Mouse (Mus musculus): ENCODE data around the gene 1700088E04Rik. TPM values are rescaled to one million over a fixed set of nuclear protein-coding genes. Genes with fewer than 3 reads are reported as not detected.
A peak's percentile ranks its signal among the peaks of the same experiment; 100 is the strongest.

1700088E04Rik gene
- total and polyA plus RNA-seq, 3 experiments = 0.50 to 1.6 (median 1.4) TPM

DNA sequence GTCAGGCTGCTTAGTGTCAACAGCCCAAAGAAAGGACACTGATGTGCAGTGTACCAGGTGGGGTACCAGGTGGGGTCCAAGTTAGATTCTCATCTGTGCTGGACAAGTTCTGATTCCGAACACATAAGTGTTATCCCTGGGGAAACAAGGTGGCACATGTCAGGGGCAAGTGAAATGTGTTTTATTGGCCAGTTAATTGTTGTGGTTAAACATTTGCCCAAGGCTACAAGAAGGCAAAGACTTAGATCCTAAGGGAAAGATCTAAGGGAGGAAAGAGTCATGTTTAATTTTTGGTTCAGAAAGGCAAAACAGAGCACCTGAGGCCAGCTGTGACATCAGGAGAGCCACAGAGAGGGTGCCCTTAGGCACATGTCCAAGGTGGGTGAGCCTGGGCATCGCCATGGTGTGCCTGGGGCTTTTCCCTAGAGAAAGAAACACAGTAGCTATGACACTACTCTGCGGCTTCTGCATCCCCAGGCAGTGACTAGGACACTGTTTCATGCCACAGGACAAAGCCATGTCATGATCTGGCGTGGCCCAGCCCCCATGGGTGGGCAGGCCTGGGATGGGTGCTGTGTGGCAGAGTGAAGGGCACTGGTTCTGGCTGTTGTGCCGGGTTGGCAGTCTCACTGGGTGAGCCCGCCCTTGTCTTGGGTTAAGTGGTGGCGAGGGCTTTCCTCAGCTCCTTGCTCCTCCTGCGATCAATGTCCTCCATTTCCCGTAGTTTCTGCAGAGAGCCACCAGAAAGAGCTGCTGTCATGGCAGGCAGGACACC, 6.4 kb downstream of the 1700088E04Rik start:
- no peak for DNase-seq (ENCODE audit: low spot score)
- Histone ChIP-seq H3K36me3 (replicated peaks) (peaks cover 41% of the 10 kb centered on the region), H3K27me3 (ENCODE audit: insufficient read depth, low read length) (peaks cover 28% of the 10 kb centered on the region)

DNA sequence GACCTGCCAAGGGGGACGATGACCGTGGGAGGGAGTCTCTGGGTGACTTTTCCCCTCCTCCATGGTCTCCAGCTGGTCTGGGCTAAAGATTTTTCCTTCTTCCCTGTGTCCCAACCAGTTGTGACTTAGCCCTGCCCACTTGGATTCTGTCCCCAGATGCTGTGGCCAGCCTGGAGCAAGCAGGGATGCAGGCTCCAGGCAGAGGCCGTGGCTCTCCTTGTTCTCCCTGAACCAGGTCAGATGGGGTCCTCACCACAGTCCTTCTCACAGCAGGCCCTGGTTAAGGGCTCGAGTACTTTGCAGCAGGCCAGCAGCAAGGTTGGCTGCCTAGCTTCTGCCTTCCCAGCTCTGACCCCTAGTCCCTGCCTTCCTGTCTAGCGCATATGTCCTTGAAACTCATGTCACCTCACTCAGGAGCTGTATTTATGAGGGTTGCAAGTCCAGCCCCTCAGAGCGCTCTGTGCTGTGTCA, 7.8 kb downstream of the 1700088E04Rik start:
- no peak for TF ChIP-seq POLR2AphosphoS5 (IDR thresholded peaks at IDR 0.05; ENCODE audit: insufficient replicate concordance, low read depth, low read length)
- TF ChIP-seq CTCF (IDR thresholded peaks at IDR 0.05; ENCODE audit: low read depth, low read length) = no peak
- no peak for TF ChIP-seq GATA2 (IDR thresholded peaks at IDR 0.05; ENCODE audit: borderline replicate concordance, low read depth, low read length)
- no peak for TF ChIP-seq TAL1 (conservative IDR thresholded peaks at IDR 0.05; ENCODE audit: low read depth, low read length)
- no peak for TF ChIP-seq GATA1 (IDR thresholded peaks at IDR 0.05; ENCODE audit: borderline replicate concordance, low read length)
- no peaks in the 10 kb centered on the region for H3K4me1 ChIP-seq (ENCODE audit: insufficient read depth, low read depth, low read length)
- H3K36me3 ChIP-seq (replicated peaks) = peaks cover 49% of the 10 kb centered on the region
- DNase-seq (ENCODE audit: low spot score) = no peak
- peaks cover 28% of the 10 kb centered on the region for H3K27me3 ChIP-seq (ENCODE audit: insufficient read depth, low read length)
- no peak overlapping the region for H3K4me3 ChIP-seq (ENCODE audit: low read depth, low read length)
- ATAC-seq (ENCODE audit: extremely low read depth, insufficient number of reproducible peaks, low FRiP score, poor library complexity, severe bottlenecking) = no peak
- H3K9me3 ChIP-seq (replicated peaks) = peaks cover 2% of the 10 kb centered on the region

More for the DNA sequence above, 6.4 kb downstream of the 1700088E04Rik start:
- no peaks in the 10 kb centered on the region for H3K9me3 ChIP-seq (replicated peaks)
- no peak for ATAC-seq (ENCODE audit: extremely low read depth, insufficient number of reproducible peaks, low FRiP score, poor library complexity, severe bottlenecking)
- peaks cover under 1% of the 10 kb centered on the region for H3K4me1 ChIP-seq (ENCODE audit: insufficient read depth, low read depth, low read length)
- TF ChIP-seq CTCF (IDR thresholded peaks at IDR 0.05; ENCODE audit: low read depth, low read length) (no peak), TAL1 (conservative IDR thresholded peaks at IDR 0.05; ENCODE audit: low read depth, low read length) (no peak), POLR2AphosphoS5 (IDR thresholded peaks at IDR 0.05; ENCODE audit: insufficient replicate concordance, low read depth, low read length) (no peak)
- H3K4me3 ChIP-seq (ENCODE audit: low read depth, low read length) = no peak overlapping the region

DNA sequence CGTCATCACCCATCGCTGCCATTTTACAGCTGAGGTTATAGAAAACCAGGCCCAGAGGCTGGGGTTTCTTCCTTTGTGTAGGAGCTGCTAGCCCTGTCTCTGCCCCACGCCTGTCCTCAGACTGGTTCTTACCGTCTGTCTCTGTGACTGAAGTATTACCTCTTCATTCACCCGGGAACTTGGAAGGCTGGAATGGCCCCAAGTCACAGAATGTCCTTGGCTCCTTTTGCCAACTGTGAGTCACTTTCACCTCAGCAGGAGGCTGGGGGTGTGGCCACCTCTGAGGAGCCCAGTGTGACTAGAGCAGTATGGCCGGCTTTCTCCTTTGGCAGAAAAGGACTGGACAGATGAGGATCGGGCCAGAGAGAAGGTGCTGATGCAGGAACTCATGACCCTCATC, 9.6 kb downstream of the 1700088E04Rik start:
- ATAC-seq (ENCODE audit: extremely low read depth, insufficient number of reproducible peaks, low FRiP score, poor library complexity, severe bottlenecking) (no peak), DNase-seq (ENCODE audit: low spot score) (no peak)
- Histone ChIP-seq H3K9me3 (replicated peaks) (peaks cover 5% of the 10 kb centered on the region), H3K27me3 (ENCODE audit: insufficient read depth, low read length) (peaks cover 19% of the 10 kb centered on the region), H3K4me1 (ENCODE audit: insufficient read depth, low read depth, low read length) (0 out of 2 replicates have a peak, but pooled peaks cover 2% of the 10 kb centered on the region), H3K36me3 (replicated peaks) (peaks cover 67% of the 10 kb centered on the region), H3K4me3 (ENCODE audit: low read depth, low read length) (no peak overlapping the region)
- no peak for TF ChIP-seq GATA2 (IDR thresholded peaks at IDR 0.05; ENCODE audit: borderline replicate concordance, low read depth, low read length)
- no peak for TF ChIP-seq CTCF (IDR thresholded peaks at IDR 0.05; ENCODE audit: low read depth, low read length)
- TF ChIP-seq GATA1 (IDR thresholded peaks at IDR 0.05; ENCODE audit: borderline replicate concordance, low read length) = no peak
- TF ChIP-seq POLR2AphosphoS5 (IDR thresholded peaks at IDR 0.05; ENCODE audit: insufficient replicate concordance, low read depth, low read length) = no peak
- no peak for TF ChIP-seq TAL1 (conservative IDR thresholded peaks at IDR 0.05; ENCODE audit: low read depth, low read length)

- no peak for ATAC-seq (ENCODE audit: extremely low read depth, insufficient number of reproducible peaks, low FRiP score, poor library complexity, severe bottlenecking)
- TF ChIP-seq GATA1 (IDR thresholded peaks at IDR 0.05; ENCODE audit: borderline replicate concordance, low read length) (no peak), POLR2AphosphoS5 (IDR thresholded peaks at IDR 0.05; ENCODE audit: insufficient replicate concordance, low read depth, low read length) (no peak), TAL1 (conservative IDR thresholded peaks at IDR 0.05; ENCODE audit: low read depth, low read length) (no peak), GATA2 (IDR thresholded peaks at IDR 0.05; ENCODE audit: borderline replicate concordance, low read depth, low read length) (no peak), CTCF (IDR thresholded peaks at IDR 0.05; ENCODE audit: low read depth, low read length) (no peak)
- no peak overlapping the region for H3K4me3 ChIP-seq (ENCODE audit: low read depth, low read length)
- peaks cover 5% of the 10 kb centered on the region for H3K9me3 ChIP-seq (replicated peaks)
- peaks cover 74% of the 10 kb centered on the region for H3K36me3 ChIP-seq (replicated peaks)
- H3K27me3 ChIP-seq (ENCODE audit: insufficient read depth, low read length) = peaks cover 12% of the 10 kb centered on the region
- no peak for DNase-seq (ENCODE audit: low spot score)
- 0 out of 2 replicates have a peak, but pooled peaks cover 2% of the 10 kb centered on the region for H3K4me1 ChIP-seq (ENCODE audit: insufficient read depth, low read depth, low read length)
Observed at GRCm38 (mm10) chr15:79130782-79131181, 10.3 kb downstream of the 1700088E04Rik start.

DNA sequence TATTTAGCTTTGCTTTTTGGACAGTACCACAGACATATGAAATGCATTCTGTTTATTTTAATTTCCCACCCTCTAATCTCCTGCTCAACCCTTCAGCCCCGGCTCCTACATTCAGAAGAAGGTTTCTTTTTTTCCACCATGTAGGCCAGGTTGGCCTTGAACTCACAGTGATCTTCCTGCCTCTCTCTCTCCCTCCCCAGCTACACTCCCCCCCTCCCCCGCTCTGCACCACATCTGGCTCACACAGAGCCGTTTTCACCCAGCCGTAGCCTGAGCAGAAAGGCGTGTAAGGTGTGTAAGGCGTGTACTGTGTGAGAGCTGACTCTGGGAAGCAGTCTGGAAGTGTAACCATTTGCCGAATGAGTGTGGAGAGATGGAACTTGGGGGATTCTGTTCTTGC, 11.7 kb downstream of the 1700088E04Rik start:
- Histone ChIP-seq H3K4me3 (ENCODE audit: low read depth, low read length) (no peak overlapping the region), H3K4me1 (ENCODE audit: insufficient read depth, low read depth, low read length) (0 out of 2 replicates have a peak, but pooled peaks cover 2% of the 10 kb centered on the region), H3K9me3 (replicated peaks) (peaks cover 5% of the 10 kb centered on the region), H3K36me3 (replicated peaks) (peaks cover 88% of the 10 kb centered on the region), H3K27me3 (ENCODE audit: insufficient read depth, low read length) (peaks cover 2% of the 10 kb centered on the region; the same call in 1 of the 2 replicates)
- ATAC-seq (ENCODE audit: extremely low read depth, insufficient number of reproducible peaks, low FRiP score, poor library complexity, severe bottlenecking) (no peak), DNase-seq (ENCODE audit: low spot score) (no peak)
- no peak for TF ChIP-seq CTCF (IDR thresholded peaks at IDR 0.05; ENCODE audit: low read depth, low read length)
- TF ChIP-seq GATA2 (IDR thresholded peaks at IDR 0.05; ENCODE audit: borderline replicate concordance, low read depth, low read length) = no peak
- no peak for TF ChIP-seq GATA1 (IDR thresholded peaks at IDR 0.05; ENCODE audit: borderline replicate concordance, low read length)

- Histone ChIP-seq H3K27me3 (ENCODE audit: insufficient read depth, low read length) (peaks cover 2% of the 10 kb centered on the region; the same call in 1 of the 2 replicates), H3K4me1 (ENCODE audit: insufficient read depth, low read depth, low read length) (0 out of 2 replicates have a peak, but pooled peaks cover 2% of the 10 kb centered on the region), H3K36me3 (replicated peaks) (peaks cover 92% of the 10 kb centered on the region), H3K9me3 (replicated peaks) (peaks cover 5% of the 10 kb centered on the region), H3K4me3 (ENCODE audit: low read depth, low read length) (no peak overlapping the region)
- no peak for DNase-seq (ENCODE audit: low spot score)
- TF ChIP-seq CTCF (IDR thresholded peaks at IDR 0.05; ENCODE audit: low read depth, low read length) (peak; percentile 44), GATA2 (IDR thresholded peaks at IDR 0.05; ENCODE audit: borderline replicate concordance, low read depth, low read length) (no peak), GATA1 (IDR thresholded peaks at IDR 0.05; ENCODE audit: borderline replicate concordance, low read length) (no peak)
- no peak for ATAC-seq (ENCODE audit: extremely low read depth, insufficient number of reproducible peaks, low FRiP score, poor library complexity, severe bottlenecking)
Observed at GRCm38 (mm10) chr15:79128208-79128607, 12.8 kb downstream of the 1700088E04Rik start.

Measured in G1E (cell line).